Mouse (Mus musculus): ENCODE data around the gene Ubr7. TPM values are rescaled to one million over a fixed set of nuclear protein-coding genes. Genes with fewer than 3 reads are reported as not detected.

Gene Ubr7
- polyA plus RNA-seq, 1 experiment from 2014 or later, result 68.4 TPM

DNA sequence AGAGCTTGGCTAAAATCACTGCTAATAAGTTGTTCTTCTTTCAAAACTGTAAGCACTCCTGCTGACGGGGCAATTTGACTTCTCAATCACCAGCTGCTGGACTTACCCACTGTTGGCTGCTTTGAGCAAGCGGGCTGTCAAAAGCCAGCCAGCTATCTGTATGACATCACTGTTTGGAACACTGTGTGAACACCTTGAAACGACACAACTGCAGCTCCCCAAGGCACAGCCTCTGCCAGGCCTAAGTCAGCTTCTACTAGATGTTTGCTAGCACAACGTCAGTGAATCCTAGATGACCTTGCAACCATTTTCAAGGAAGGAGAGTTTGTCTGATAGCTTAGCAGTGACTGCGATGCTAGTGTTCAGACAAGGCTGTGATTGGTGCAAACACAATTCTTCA, 18.7 kb upstream of the Ubr7 start:
- H3K27me3 ChIP-seq (ENCODE audit: control insufficient read depth, insufficient read depth, low read length), result no peaks in the 10 kb centered on the region
- H3K27ac ChIP-seq (ENCODE audit: low read depth, low read length), result no peak overlapping the region
- H3K9me3 ChIP-seq (ENCODE audit: control insufficient read depth, low read length), result no peaks in the 10 kb centered on the region
- no peak overlapping the region for H3K4me2 ChIP-seq (ENCODE audit: low read depth)
- DNase-seq (ENCODE audit: low spot score) (no peak), ATAC-seq (ENCODE audit: insufficient read depth, low FRiP score, low TSS enrichment) (no peak)
- no peaks in the 10 kb centered on the region for H3K36me3 ChIP-seq (ENCODE audit: control insufficient read depth, insufficient read depth, low read length)
- no peak overlapping the region for H3K9ac ChIP-seq (ENCODE audit: low read length)
- no peak overlapping the region for H3K4me3 ChIP-seq (ENCODE audit: low read depth, low read length)
- 85% methylated on average over 5 of the region's 5 CpGs for WGBS
- H3K4me1 ChIP-seq (ENCODE audit: control insufficient read depth, insufficient read depth, low read length), result no peaks in the 10 kb centered on the region

DNA sequence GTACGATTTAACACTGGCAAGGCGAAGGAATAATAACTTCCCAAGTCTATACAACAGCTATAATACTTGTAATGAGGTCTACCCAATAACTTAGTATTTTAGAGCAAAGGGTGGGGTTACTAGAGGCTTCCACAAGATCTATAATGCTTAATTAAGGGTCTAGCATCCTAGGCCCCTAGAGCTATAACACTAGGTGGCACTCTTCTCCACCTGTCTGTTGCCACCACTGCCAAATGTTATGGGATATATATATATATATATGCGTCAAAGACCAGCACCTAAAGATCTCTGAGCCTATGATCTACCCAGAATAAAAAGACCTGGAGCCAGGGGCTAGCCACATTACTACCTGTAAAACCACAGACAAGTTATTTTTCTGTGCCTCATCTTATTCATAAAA, 17.5 kb upstream of the Ubr7 start:
- Histone ChIP-seq H3K36me3 (ENCODE audit: control insufficient read depth, insufficient read depth, low read length) (no peaks in the 10 kb centered on the region), H3K27ac (ENCODE audit: low read depth, low read length) (no peak overlapping the region), H3K4me2 (ENCODE audit: low read depth) (no peak overlapping the region), H3K4me3 (ENCODE audit: low read depth, low read length) (no peak overlapping the region), H3K4me1 (ENCODE audit: control insufficient read depth, insufficient read depth, low read length) (peaks cover 6% of the 10 kb centered on the region; the same call in 1 of the 2 replicates), H3K9ac (ENCODE audit: low read length) (no peak overlapping the region), H3K27me3 (ENCODE audit: control insufficient read depth, insufficient read depth, low read length) (no peaks in the 10 kb centered on the region), H3K9me3 (ENCODE audit: control insufficient read depth, low read length) (no peaks in the 10 kb centered on the region)
- WGBS, result 65% methylated on average over 3 of the region's 3 CpGs
- no peak for DNase-seq (ENCODE audit: low spot score)
- no peak for ATAC-seq (ENCODE audit: insufficient read depth, low FRiP score, low TSS enrichment)

DNA sequence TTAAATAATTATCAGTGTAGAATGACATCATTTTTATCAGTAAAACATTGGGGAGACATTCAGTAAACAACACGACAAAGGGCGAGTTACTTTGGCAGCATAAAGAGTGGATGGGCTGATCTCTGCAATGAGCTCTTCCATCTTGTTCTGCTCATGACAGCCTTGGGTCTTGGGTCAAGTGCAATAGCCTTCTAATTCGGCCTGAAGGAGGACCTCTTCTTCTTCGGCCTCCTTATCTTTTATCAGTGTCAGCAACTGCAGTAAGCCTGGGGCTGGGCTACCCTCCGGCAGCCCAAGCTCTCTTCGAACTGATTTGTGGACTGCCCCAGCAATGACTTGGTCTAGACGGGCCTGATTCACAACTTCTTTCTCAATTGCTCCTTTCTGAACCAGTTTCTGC, 15.7 kb upstream of the Ubr7 start:
- H3K36me3 ChIP-seq (ENCODE audit: control insufficient read depth, insufficient read depth, low read length), result no peaks in the 10 kb centered on the region
- 90% methylated on average over 7 of the region's 7 CpGs for WGBS
- H3K27ac ChIP-seq (ENCODE audit: low read depth, low read length), result no peak overlapping the region
- H3K4me3 ChIP-seq (ENCODE audit: low read depth, low read length), result no peak overlapping the region
- peaks cover 6% of the 10 kb centered on the region; the same call in 1 of the 2 replicates for H3K4me1 ChIP-seq (ENCODE audit: control insufficient read depth, insufficient read depth, low read length)
- no peak overlapping the region for H3K4me2 ChIP-seq (ENCODE audit: low read depth)
- ATAC-seq (ENCODE audit: insufficient read depth, low FRiP score, low TSS enrichment), result no peak
- no peak overlapping the region for H3K9ac ChIP-seq (ENCODE audit: low read length)
- H3K9me3 ChIP-seq (ENCODE audit: control insufficient read depth, low read length), result no peaks in the 10 kb centered on the region
- DNase-seq (ENCODE audit: low spot score), result no peak
- no peaks in the 10 kb centered on the region for H3K27me3 ChIP-seq (ENCODE audit: control insufficient read depth, insufficient read depth, low read length)

DNA sequence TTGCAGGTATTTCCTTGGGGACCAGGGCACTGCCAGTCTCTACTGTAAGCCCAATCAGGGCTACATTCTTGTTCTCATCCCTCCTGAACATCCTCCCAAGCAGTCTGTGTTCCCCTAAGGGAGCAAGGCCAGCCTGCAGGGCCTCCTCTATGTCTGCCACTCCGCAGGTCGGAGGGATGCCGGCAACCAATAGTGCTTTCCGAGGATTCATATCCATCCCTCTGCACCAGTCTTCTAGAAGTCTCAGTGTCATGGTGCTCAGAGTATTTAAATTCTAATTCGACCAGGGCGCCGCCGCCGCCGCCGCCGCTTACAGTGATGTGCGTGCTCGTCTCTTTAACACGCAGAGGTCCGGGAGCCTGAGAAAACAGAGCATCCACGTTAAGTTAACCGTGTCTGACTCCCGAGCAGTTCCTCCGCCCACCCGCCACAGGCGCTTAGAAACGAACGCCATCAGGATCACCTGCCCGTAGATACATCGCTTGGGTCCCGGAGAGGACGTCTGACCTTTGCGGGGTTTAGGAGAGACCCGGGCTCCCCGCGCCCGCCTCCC, 14.7 kb upstream of the Ubr7 start:
- Histone ChIP-seq H3K27ac (ENCODE audit: low read depth, low read length) (peak overlapping the region; percentile 84), H3K27me3 (ENCODE audit: control insufficient read depth, insufficient read depth, low read length) (no peaks in the 10 kb centered on the region), H3K4me2 (ENCODE audit: low read depth) (peak overlapping the region; percentile 83), H3K9ac (ENCODE audit: low read length) (peak overlapping the region; percentile 82), H3K36me3 (ENCODE audit: control insufficient read depth, insufficient read depth, low read length) (no peaks in the 10 kb centered on the region), H3K4me1 (ENCODE audit: control insufficient read depth, insufficient read depth, low read length) (peaks cover 6% of the 10 kb centered on the region; the same call in 1 of the 2 replicates), H3K9me3 (ENCODE audit: control insufficient read depth, low read length) (no peaks in the 10 kb centered on the region), H3K4me3 (ENCODE audit: low read depth, low read length) (peak overlapping the region; percentile 70)
- ATAC-seq (ENCODE audit: insufficient read depth, low FRiP score, low TSS enrichment) (peak; percentile 20), DNase-seq (ENCODE audit: low spot score) (no peak)
- under 1% methylated on average over 33 of the region's 33 CpGs for WGBS

DNA sequence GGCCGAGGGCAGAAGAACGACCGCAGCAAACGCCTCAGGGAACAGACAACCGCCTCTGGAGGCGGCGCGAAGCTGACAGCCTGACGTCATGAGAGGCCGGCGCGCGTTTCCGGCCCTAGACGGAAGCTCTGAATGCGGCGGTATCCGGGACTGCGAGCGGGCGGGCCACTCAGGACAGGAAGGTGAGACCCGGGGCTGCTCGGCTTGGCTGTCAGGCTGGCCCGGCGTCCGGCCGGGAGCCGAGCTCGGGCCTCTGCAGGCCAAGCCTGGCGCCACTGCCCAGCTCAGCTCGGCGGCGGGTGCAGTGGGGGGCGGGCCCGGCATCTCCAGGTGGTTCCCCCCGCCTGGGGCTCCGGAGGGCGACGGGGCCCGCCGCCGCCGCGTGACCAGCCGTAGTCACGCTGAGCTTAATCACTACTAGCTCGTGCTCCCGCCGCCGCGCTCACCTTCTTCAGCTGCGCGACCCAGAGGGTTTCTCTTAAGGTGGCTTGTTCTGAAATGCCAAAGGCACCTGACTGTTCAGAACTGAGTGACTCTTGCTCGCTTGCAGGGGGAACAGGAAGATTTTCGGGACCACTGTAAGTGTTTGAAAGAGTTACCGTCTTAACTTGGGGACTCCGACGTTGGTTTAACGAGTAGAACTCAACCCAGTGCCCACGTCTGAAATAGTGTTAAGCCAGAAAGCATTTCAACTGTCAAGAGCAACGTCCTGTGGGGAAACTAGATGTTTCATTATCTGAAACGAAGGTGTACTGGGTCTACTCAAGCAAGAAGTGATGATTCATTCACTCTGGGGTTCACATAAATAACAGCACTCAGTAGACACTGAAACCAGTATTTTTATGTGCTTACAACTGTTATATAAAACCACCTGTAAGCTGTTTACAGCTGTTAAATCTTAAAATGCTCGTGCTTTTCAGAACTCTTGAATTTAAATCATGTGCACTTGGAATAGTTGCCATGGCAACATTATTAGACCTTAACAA, 13.9 kb upstream of the Ubr7 start, which contains the start of the genes Moap1 and Tmem251:
TSS of gene Moap1 (minus strand) at position 73 of the 986 bp plus-strand sequence.
TSS of gene Tmem251 (plus strand) at position 174 of the 986 bp plus-strand sequence.
- Histone ChIP-seq H3K9me3 (ENCODE audit: control insufficient read depth, low read length) (no peaks in the 10 kb centered on the region), H3K36me3 (ENCODE audit: control insufficient read depth, insufficient read depth, low read length) (no peaks in the 10 kb centered on the region; the same call in 1 of the 2 replicates), H3K27ac (ENCODE audit: low read depth, low read length) (peak within 1 kb of the TSS; percentile 84), H3K27me3 (ENCODE audit: control insufficient read depth, insufficient read depth, low read length) (no peaks in the 10 kb centered on the region), H3K4me3 (ENCODE audit: low read depth, low read length) (peak within 1 kb of the TSS; percentile 70), H3K4me2 (ENCODE audit: low read depth) (peak within 1 kb of the TSS; percentile 83), H3K9ac (ENCODE audit: low read length) (peak within 1 kb of the TSS; percentile 82), H3K4me1 (ENCODE audit: control insufficient read depth, insufficient read depth, low read length) (peaks cover 6% of the 10 kb centered on the region; the same call in 1 of the 2 replicates)
- ATAC-seq (ENCODE audit: insufficient read depth, low FRiP score, low TSS enrichment) (peak; percentile 97), DNase-seq (ENCODE audit: low spot score) (peak; percentile 92)
- under 1% methylated on average over 59 of the region's 63 CpGs for WGBS

DNA sequence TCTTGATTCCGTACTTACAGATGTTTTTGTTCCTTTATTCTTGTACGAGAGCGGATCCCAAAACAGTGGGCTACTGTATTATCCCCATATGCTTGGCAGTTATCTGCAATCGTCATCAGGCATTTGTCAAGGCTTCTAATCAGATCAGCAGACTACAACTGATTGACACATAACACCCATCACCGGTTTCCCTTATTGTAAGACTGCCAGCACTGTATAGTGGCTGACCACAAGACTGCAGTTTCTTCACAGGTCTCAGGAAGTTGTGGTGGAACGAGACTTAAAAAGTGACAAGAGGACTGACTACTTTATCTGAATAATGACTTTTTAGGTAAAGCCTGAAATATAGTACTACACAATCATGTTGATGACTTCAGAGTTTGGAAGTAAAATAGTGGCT, 12.9 kb upstream of the Ubr7 start:
- Histone ChIP-seq H3K9me3 (ENCODE audit: control insufficient read depth, low read length) (no peaks in the 10 kb centered on the region), H3K4me2 (ENCODE audit: low read depth) (no peak overlapping the region), H3K27ac (ENCODE audit: low read depth, low read length) (no peak overlapping the region), H3K4me3 (ENCODE audit: low read depth, low read length) (no peak overlapping the region), H3K9ac (ENCODE audit: low read length) (no peak overlapping the region), H3K27me3 (ENCODE audit: control insufficient read depth, insufficient read depth, low read length) (no peaks in the 10 kb centered on the region), H3K4me1 (ENCODE audit: control insufficient read depth, insufficient read depth, low read length) (peaks cover 6% of the 10 kb centered on the region; the same call in 1 of the 2 replicates), H3K36me3 (ENCODE audit: control insufficient read depth, insufficient read depth, low read length) (no peaks in the 10 kb centered on the region; the same call in 1 of the 2 replicates)
- DNase-seq (ENCODE audit: low spot score), result no peak
- ATAC-seq (ENCODE audit: insufficient read depth, low FRiP score, low TSS enrichment), result no peak
- 69% methylated on average over 6 of the region's 6 CpGs for WGBS

DNA sequence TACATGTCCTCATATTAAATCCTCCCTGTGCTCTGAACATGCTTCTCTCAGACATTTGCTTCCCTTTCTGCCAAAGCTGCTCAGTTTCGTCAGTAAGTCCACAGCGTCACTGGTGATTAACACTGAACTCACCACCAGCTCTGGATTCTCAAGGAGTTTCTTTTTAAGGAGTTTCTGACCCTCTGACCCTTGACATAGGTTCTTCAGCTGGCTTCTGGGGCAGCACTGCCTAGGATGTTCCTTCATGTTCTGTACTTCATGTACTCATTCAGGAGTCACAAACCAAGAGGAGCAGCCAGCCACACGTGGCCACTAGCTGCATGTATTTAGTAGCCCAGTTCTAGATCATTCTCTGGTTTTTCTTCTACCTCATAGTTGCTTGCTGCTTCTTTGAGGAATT, 9.5 kb upstream of the Ubr7 start:
- no peaks in the 10 kb centered on the region for H3K27me3 ChIP-seq (ENCODE audit: control insufficient read depth, insufficient read depth, low read length)
- no peaks in the 10 kb centered on the region; the same call in 1 of the 2 replicates for H3K36me3 ChIP-seq (ENCODE audit: control insufficient read depth, insufficient read depth, low read length)
- H3K9me3 ChIP-seq (ENCODE audit: control insufficient read depth, low read length), result no peaks in the 10 kb centered on the region
- H3K27ac ChIP-seq (ENCODE audit: low read depth, low read length), result no peak overlapping the region
- peaks cover 6% of the 10 kb centered on the region; the same call in 1 of the 2 replicates for H3K4me1 ChIP-seq (ENCODE audit: control insufficient read depth, insufficient read depth, low read length)
- ATAC-seq (ENCODE audit: insufficient read depth, low FRiP score, low TSS enrichment) (no peak), DNase-seq (ENCODE audit: low spot score) (no peak)
- WGBS, result 87% methylated on average over 3 of the region's 3 CpGs
- no peak overlapping the region for H3K4me3 ChIP-seq (ENCODE audit: low read depth, low read length)
- H3K4me2 ChIP-seq (ENCODE audit: low read depth), result no peak overlapping the region
- H3K9ac ChIP-seq (ENCODE audit: low read length), result no peak overlapping the region

DNA sequence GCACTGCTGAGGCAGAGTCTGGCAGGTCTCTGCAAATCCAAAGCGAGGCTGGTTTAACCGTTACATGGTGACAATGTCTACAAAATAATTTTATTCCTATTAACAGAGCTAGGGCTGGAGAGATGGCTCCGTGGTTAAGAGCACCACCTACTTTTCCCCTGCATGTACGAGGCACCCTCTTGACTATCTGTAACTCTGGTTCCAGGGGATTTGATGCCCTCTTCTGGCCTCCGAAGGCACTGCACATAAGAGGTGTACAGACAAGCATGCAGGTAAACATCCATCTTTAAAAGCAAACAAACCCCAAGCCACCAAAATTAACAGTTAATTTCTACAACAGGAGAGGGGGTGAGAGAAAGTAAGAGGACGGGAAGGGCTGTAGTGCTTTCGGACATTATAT, 1.5 kb upstream of the Ubr7 start:
- H3K27me3 ChIP-seq (ENCODE audit: control insufficient read depth, insufficient read depth, low read length), result no peaks in the 10 kb centered on the region
- peak overlapping the region; percentile 67; the same call in 1 of the 2 replicates for H3K4me3 ChIP-seq (ENCODE audit: low read depth, low read length)
- no peaks in the 10 kb centered on the region for H3K9me3 ChIP-seq (ENCODE audit: control insufficient read depth, low read length)
- H3K9ac ChIP-seq (ENCODE audit: low read length), result no peak overlapping the region
- no peaks in the 10 kb centered on the region for H3K36me3 ChIP-seq (ENCODE audit: control insufficient read depth, insufficient read depth, low read length)
- H3K27ac ChIP-seq (ENCODE audit: low read depth, low read length), result no peak overlapping the region
- H3K4me2 ChIP-seq (ENCODE audit: low read depth), result peak overlapping the region; percentile 60
- DNase-seq (ENCODE audit: low spot score) (no peak), ATAC-seq (ENCODE audit: insufficient read depth, low FRiP score, low TSS enrichment) (no peak)
- WGBS, result 84% methylated on average over 7 of the region's 7 CpGs
- peaks cover 3% of the 10 kb centered on the region for H3K4me1 ChIP-seq (ENCODE audit: control insufficient read depth, insufficient read depth, low read length)
